11 mouse cellular contexts compared by ENCODE assay signal in genomic region chr9:62451585-62452372, GRCm38 (mm10).
DNase-seq lines count a peak whose midpoint lies in the region; ATAC-seq lines count a peak whose summit lies in the region.
"Had no signal": no experiment of that assay in that cellular context is flagged by ENCODE, and none has a peak within 500 bp of the region (broad histone marks: within the 10 kb centered on the region; RNA-seq: fewer than 3 reads in every experiment).

No protein-coding gene starts in this region.

- no peaks in the 10 kb centered on the region for H3K36me3 ChIP-seq in heart, embryonic 10.5 days
- H3K36me3 ChIP-seq in kidney, embryonic 14.5 days (ENCODE audit: control insufficient read depth, insufficient read depth, low read length) = no peaks in the 10 kb centered on the region
- H3K36me3 ChIP-seq: embryonic facial prominence, embryonic 15.5 days had no signal

- H3K4me1 ChIP-seq in heart, embryonic 10.5 days = peaks cover 58% of the 10 kb centered on the region
- peaks cover 10% of the 10 kb centered on the region; the same call in 1 of the 2 replicates for H3K4me1 ChIP-seq in kidney, embryonic 14.5 days (ENCODE audit: control insufficient read depth, insufficient read depth, low read length)

- 43% methylated on average over 8 of the region's 8 CpGs for WGBS in heart, embryonic 10.5 days
- WGBS in kidney, embryonic 14.5 days = 81% methylated on average over 8 of the region's 8 CpGs

- peak; percentile 17; the same call in 1 of the 2 replicates for ATAC-seq in kidney, embryonic 14.5 days (ENCODE audit: low FRiP score, low TSS enrichment)

- no peak overlapping the region for H3K9ac ChIP-seq in kidney, embryonic 14.5 days (ENCODE audit: low read depth, low read length)
- H3K9ac ChIP-seq: embryonic facial prominence, embryonic 15.5 days had no signal

- intact Hi-C loops in heart, postnatal 36 days (cut with DNase I) = no loop called here

- H3K4me2 ChIP-seq in kidney, embryonic 14.5 days (replicated peaks; ENCODE audit: low read depth, low read length) = no peak overlapping the region
- H3K4me2 ChIP-seq: embryonic facial prominence, embryonic 15.5 days had no signal

- peak overlapping the region; percentile 92 for H3K27ac ChIP-seq in heart, embryonic 10.5 days
- no peak overlapping the region for H3K27ac ChIP-seq in kidney, embryonic 14.5 days (ENCODE audit: low read depth, low read length)
- H3K27ac ChIP-seq: embryonic facial prominence, embryonic 15.5 days had no signal

- no peaks in the 10 kb centered on the region for H3K9me3 ChIP-seq in heart, embryonic 10.5 days
- H3K9me3 ChIP-seq in kidney, embryonic 14.5 days (ENCODE audit: control insufficient read depth, low read length) = no peaks in the 10 kb centered on the region
- H3K9me3 ChIP-seq: embryonic facial prominence, embryonic 15.5 days had no signal

- DNase-seq in heart, embryonic 10.5 days (ENCODE audit: low spot score) = no peak
- DNase-seq in heart, postnatal 36 days = no peak
- DNase-seq in kidney, postnatal 4 days = no peak
- peak; percentile 43 for DNase-seq in right cerebral cortex, adult 18-20 months
- DNase-seq in right cerebral cortex, postnatal 14 days = no peak
- no peak for DNase-seq in neural tube, embryonic 10.5 days (ENCODE audit: extremely low spot score, low spot score)
- DNase-seq: cerebellum, postnatal 25 days; heart, postnatal 14 days had no signal

- H3K27me3 ChIP-seq in heart, embryonic 10.5 days (ENCODE audit: insufficient read depth, poor library complexity, severe bottlenecking) = no peaks in the 10 kb centered on the region
- H3K27me3 ChIP-seq in kidney, embryonic 14.5 days (ENCODE audit: control insufficient read depth, insufficient read depth, low read length) = no peaks in the 10 kb centered on the region
- H3K27me3 ChIP-seq: embryonic facial prominence, embryonic 15.5 days had no signal

- 0 out of 2 replicates have a peak overlapping the region, but pooled peaks have one; percentile 8 for H3K4me3 ChIP-seq in heart, embryonic 10.5 days
- no peak overlapping the region for H3K4me3 ChIP-seq in kidney, embryonic 14.5 days (ENCODE audit: low read length)
- H3K4me3 ChIP-seq: embryonic facial prominence, embryonic 15.5 days; midbrain, embryonic 10.5 days had no signal
